Mouse (Mus musculus) lung, embryonic 16.5 days (tissue): ENCODE results near the gene Gucy1b2. TPM values are rescaled to one million over a fixed set of nuclear protein-coding genes. Genes with fewer than 3 reads are reported as not detected.

Experiments used
- ATAC-seq: fragments of 200-750 bp; cut with Nextera tagmentation; 2 replicates; pipeline ENCODE4 v1.8.0; 2017; ENCODE audit warnings: low read depth, mild to moderate bottlenecking, moderate library complexity
- H3K27ac ChIP-seq: fragments of 300-500 bp; sonication (generic); 2 replicates; pipeline ENCODE4 v1.5.1; 2014; ENCODE audit warnings: mild to moderate bottlenecking, control low read depth, low read length
- H3K27me3 ChIP-seq: fragments of 300-500 bp; sonication (generic); 2 replicates; pipeline ENCODE4 v1.6.1; 2014; ENCODE audit warnings: low read depth, low read length, mixed read lengths; ENCODE audit not compliant: control insufficient read depth, insufficient read depth
- H3K36me3 ChIP-seq: fragments of 300-500 bp; sonication (generic); 2 replicates; pipeline ENCODE4 v1.6.1; 2014; ENCODE audit warnings: low read length; ENCODE audit not compliant: control insufficient read depth, insufficient read depth
- H3K4me1 ChIP-seq: fragments of 300-500 bp; sonication (generic); replicated peaks from 2 replicates; pipeline ENCODE4 v1.6.1; 2014; ENCODE audit warnings: low read length, mixed read lengths; ENCODE audit not compliant: control insufficient read depth, insufficient read depth
- H3K4me2 ChIP-seq: fragments of 300-500 bp; sonication (generic); 2 replicates; pipeline ENCODE4 v1.6.1; 2014; ENCODE audit warnings: low read depth, low read length, control low read depth
- H3K4me3 ChIP-seq: fragments of 300-500 bp; sonication (generic); 2 replicates; pipeline ENCODE4 v1.5.1; 2014; ENCODE audit warnings: mild to moderate bottlenecking, low read length, control low read depth
- H3K9ac ChIP-seq: fragments of 300-500 bp; sonication (generic); 2 replicates; pipeline ENCODE4 v1.6.1; 2014; ENCODE audit warnings: low read length, control low read depth
- H3K9me3 ChIP-seq: fragments of 300-500 bp; sonication (generic); 2 replicates; pipeline ENCODE4 v1.6.1; 2016; ENCODE audit warnings: low read length; ENCODE audit not compliant: control insufficient read depth
- WGBS: fragments of 180-500 bp; shearing (Covaris S2); extraction: QIAGEN DNeasy Blood & Tissue Kit; methylation state at CpG from one replicate; pipeline ENCODE4 v1.1.7; 2014; 5-methylcytosine and 5-hydroxymethylcytosine counted together
- polyA plus RNA-seq: library from polyadenylated mRNA; unstranded; fragments of >200 nt; fragmentation: Nextera tagmentation; extraction: Ambion mirVana; gene quantifications from 2 replicates; pipeline ENCODE4 v1.2.1, GENCODE M21; 2015

The Gucy1b2 gene
- polyA plus RNA-seq, 1 experiment from 2014 or later: 0.31 TPM

DNA sequence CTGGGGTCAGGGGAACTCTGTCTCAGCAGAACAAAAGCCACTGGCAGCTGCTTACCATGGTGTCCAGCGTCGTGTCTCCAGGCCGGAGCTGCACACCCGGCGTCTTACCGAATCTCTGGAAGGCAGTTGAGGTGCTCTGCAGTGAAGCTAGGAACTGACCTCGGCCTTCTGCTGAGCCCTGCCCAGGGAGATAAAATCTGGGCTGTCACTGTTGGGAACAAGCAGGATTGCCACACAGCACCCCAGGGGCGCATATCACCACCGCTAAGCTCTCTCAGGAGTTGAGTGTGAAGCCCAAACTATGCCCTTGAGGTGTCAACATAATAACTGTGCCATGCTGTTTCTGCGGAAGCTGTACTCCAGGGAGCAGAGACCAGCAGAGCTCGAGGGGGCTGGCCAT lies 2.8 kb downstream of the Gucy1b2 start:
- Histone ChIP-seq H3K9ac (no peak overlapping the region), H3K9me3 (no peaks in the 10 kb centered on the region), H3K4me1 (peaks cover 12% of the 10 kb centered on the region; the same call in 1 of the 2 replicates), H3K36me3 (no peaks in the 10 kb centered on the region), H3K4me2 (no peak overlapping the region), H3K27ac (no peak overlapping the region), H3K27me3 (no peaks in the 10 kb centered on the region), H3K4me3 (no peak overlapping the region)
- ATAC-seq: no peak
- 72% methylated on average over 11 of the region's 11 CpGs for WGBS

DNA sequence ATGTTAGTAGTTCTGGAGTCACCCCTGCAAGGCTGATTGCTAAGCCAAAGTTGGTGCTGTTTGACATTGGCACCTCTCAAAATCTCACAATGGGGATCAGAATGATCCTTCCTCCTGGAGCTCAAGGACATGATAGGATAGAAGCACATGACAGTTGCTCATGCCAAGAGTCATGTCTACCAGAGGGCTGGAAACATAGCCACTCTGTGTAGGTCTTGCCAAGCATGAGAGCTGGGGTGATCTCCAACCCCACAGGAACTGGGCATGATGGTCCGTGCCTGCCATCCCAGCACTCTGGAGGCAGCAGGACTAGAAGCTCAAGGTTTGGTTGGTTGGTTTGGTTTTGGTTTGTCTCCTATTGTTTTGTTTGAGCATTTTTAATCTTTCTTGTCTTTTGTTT lies 5.4 kb downstream of the Gucy1b2 start:
- no peaks in the 10 kb centered on the region for H3K9me3 ChIP-seq
- no peaks in the 10 kb centered on the region for H3K36me3 ChIP-seq
- H3K9ac ChIP-seq: no peak overlapping the region
- H3K27ac ChIP-seq: no peak overlapping the region
- WGBS: 88% methylated on average over 1 of the region's 1 CpGs
- H3K4me1 ChIP-seq: peaks cover 15% of the 10 kb centered on the region; the same call in 1 of the 2 replicates
- ATAC-seq: no peak
- no peak overlapping the region for H3K4me3 ChIP-seq
- H3K4me2 ChIP-seq: no peak overlapping the region
- no peaks in the 10 kb centered on the region for H3K27me3 ChIP-seq

DNA sequence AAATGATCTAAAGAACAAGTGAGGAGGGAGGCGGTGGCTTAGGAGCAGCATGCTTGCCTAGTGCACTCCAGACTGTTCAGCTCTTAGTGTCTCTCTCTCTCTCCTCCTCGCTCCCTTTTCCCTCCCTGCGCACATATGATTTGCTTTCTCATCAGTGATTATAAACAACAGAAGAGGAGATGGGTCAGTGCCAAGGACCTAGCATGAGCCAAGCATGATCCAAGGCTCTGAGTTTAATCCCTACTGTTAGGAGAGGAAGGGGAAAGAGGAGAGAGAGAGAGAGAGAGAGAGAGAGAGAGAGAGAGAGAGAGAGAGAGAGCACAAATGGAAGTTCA lies 8.9 kb downstream of the Gucy1b2 start:
- Histone ChIP-seq H3K9me3 (no peaks in the 10 kb centered on the region), H3K27ac (no peak overlapping the region), H3K36me3 (no peaks in the 10 kb centered on the region), H3K27me3 (no peaks in the 10 kb centered on the region), H3K4me3 (no peak overlapping the region), H3K9ac (no peak overlapping the region), H3K4me1 (peaks cover 8% of the 10 kb centered on the region; the same call in 1 of the 2 replicates), H3K4me2 (no peak overlapping the region)
- ATAC-seq: peak; percentile 88
- WGBS: 51% methylated on average over 3 of the region's 3 CpGs

DNA sequence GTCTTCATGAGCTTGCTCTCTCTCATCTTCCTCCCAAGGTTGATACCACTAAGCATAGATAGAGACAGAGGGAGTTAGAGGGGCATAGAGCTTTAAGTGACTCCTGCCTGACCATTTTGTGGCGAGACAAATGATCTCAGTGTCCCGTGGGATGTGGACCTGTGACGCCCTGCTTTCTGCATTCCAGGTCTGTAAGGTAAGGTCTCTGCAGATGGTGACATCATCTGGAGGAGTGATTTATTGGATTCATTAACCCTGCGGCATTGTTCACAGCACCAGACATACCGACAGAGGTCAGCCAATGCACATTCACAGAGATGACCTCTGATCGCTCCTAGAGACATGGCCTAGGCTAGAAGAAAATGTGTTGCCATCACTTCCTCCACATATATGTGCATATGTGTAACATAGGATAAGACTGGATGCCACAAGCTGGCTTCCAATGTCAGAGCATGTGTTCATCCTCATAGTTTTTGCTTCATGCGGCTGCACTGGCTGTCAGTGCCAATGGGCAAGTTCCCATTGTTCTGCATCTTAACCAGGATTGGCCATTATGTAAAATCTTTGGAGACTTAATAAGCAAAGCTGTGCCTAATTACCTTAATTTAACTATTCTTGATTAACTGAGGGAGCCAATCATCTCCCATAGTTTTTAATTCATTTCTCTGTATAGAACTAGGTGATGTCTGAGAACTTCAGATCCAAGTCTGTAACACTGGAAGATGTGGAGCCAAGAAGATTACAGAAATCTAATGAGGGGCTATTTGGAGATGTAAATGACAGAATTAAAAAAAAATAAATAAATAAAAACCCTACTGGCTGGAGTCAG lies 9.5 kb downstream of the Gucy1b2 start:
- WGBS: 54% methylated on average over 7 of the region's 7 CpGs
- H3K27ac ChIP-seq: no peak overlapping the region
- H3K4me1 ChIP-seq: peaks cover 8% of the 10 kb centered on the region; the same call in 1 of the 2 replicates
- ATAC-seq: 0 out of 2 replicates have a peak, but pooled peaks have one; percentile 16
- no peaks in the 10 kb centered on the region for H3K36me3 ChIP-seq
- H3K4me3 ChIP-seq: no peak overlapping the region
- no peak overlapping the region for H3K4me2 ChIP-seq
- H3K9me3 ChIP-seq: no peaks in the 10 kb centered on the region
- H3K9ac ChIP-seq: no peak overlapping the region
- H3K27me3 ChIP-seq: no peaks in the 10 kb centered on the region

DNA sequence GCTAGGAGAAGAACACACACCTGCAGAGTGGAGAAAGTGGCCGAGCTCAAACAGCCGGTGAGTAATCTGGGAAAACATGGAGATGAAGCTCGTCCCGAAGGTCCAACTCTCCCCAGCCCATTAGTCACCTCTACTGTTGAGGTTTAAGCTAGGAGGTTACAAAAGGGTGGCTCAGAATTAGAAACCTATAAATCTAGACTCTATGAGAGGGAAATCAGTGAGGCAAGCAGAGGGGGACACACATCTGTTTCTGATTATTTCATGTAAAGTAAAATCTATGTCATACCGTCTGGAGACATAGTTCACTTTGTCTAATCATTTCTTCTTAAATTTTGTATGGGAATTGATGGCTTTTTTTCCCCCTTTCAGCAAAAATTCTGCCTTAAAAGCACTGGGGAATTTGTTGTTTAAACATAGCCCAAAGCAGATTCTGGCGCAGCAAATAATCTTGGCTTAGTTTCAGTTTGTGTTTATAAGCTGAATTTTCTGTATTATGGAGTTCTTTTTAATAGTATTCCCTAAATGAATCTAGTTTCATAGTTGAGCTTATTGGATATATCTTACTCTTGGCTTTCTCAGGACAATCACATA lies 12.2 kb downstream of the Gucy1b2 start:
- H3K9me3 ChIP-seq: no peaks in the 10 kb centered on the region
- H3K4me1 ChIP-seq: peaks cover 8% of the 10 kb centered on the region; the same call in 1 of the 2 replicates
- no peaks in the 10 kb centered on the region for H3K36me3 ChIP-seq
- 53% methylated on average over 6 of the region's 6 CpGs for WGBS
- H3K27ac ChIP-seq: no peak overlapping the region
- H3K27me3 ChIP-seq: no peaks in the 10 kb centered on the region
- H3K9ac ChIP-seq: no peak overlapping the region
- no peak overlapping the region for H3K4me3 ChIP-seq
- H3K4me2 ChIP-seq: no peak overlapping the region
- ATAC-seq: no peak

DNA sequence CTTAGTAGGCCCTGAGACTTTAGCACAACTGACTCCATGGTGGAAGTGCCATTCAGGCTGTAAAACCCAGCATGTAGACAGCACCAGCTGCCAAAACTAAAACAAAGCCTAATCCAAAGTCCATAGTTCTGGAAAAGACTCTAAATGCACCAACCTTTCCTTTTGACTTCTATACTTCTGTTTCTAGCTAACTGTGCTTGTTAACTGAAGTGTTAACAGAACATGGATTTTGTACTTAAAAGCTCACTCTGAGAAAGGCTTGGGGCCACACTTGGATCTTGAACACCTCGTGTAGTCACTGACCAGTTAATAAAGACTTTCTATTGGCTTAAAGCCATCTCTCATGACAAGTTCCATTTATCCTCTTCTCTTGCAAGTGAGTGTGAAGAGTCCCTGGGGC lies 13.1 kb downstream of the Gucy1b2 start:
- H3K4me3 ChIP-seq: no peak overlapping the region
- H3K36me3 ChIP-seq: no peaks in the 10 kb centered on the region
- ATAC-seq: no peak
- no peak overlapping the region for H3K27ac ChIP-seq
- H3K4me2 ChIP-seq: no peak overlapping the region
- WGBS: 44% methylated on average over 1 of the region's 1 CpGs
- H3K4me1 ChIP-seq: peaks cover 8% of the 10 kb centered on the region; the same call in 1 of the 2 replicates
- no peaks in the 10 kb centered on the region for H3K9me3 ChIP-seq
- H3K9ac ChIP-seq: no peak overlapping the region
- no peaks in the 10 kb centered on the region for H3K27me3 ChIP-seq

DNA sequence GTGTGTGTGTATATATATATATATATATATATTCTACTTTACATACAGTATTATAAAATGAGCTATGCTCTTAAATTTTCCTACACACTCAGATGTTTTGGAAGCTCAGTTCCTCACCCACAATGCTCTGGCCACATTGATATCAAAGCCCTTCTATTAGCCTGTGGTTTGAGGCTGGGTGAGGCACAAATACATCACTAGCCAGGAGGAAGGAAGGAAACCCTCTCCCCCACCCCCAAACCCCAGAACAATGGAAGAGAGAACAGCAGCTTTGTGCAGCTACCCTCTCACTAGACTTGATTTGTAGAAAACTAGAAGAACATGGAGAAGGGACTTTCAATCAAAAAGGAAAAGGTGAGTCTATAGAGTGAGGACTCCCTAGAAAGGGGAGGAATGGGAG lies 16.1 kb downstream of the Gucy1b2 start:
- Histone ChIP-seq H3K4me1 (peaks cover 2% of the 10 kb centered on the region; the same call in 1 of the 2 replicates), H3K4me3 (no peak overlapping the region), H3K27me3 (no peaks in the 10 kb centered on the region), H3K9me3 (no peaks in the 10 kb centered on the region), H3K4me2 (no peak overlapping the region), H3K36me3 (no peaks in the 10 kb centered on the region), H3K9ac (no peak overlapping the region), H3K27ac (no peak overlapping the region)
- ATAC-seq: no peak

DNA sequence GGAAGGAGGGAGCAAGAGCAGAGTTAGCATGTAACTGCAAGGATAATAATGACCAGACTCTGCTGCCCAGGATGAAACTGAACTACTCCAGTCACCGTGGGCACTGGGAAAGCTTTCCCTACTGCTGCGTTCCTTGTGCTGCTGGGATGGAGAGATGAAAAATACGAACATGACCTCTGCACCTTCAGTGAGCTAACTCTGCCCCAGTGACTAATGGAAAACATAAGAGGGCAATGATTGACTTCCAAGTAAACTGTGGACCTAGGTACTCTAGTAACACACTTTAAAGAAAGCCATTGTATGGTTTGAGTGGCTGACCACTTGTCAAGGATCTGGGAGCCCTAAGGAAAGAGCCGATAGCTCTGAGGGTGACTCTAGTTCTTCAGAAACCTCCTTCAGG lies 17.9 kb downstream of the Gucy1b2 start:
- Histone ChIP-seq H3K27ac (no peak overlapping the region), H3K27me3 (no peaks in the 10 kb centered on the region), H3K4me1 (no peaks in the 10 kb centered on the region), H3K4me2 (no peak overlapping the region), H3K36me3 (no peaks in the 10 kb centered on the region), H3K4me3 (no peak overlapping the region), H3K9me3 (no peaks in the 10 kb centered on the region), H3K9ac (no peak overlapping the region)
- no peak for ATAC-seq
- WGBS: 59% methylated on average over 4 of the region's 4 CpGs

DNA sequence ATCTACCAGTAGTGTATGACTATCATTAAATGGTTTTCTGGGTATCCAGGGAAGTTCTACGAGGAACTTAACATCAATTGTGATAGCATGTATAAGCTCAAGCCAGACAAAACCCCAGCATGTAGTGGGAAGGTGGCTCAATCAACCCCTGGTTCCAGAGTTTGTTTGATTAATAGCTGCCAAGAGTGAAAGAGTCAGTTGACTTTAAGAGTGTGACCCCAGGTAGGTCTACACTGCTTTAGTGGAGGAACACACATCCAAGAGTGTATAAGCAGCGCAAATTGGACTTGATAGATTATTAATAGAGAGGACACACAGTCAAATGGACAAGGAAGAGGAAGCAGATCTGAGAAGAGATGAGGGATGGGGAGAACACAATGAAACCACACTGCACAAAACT lies 18.3 kb downstream of the Gucy1b2 start:
- no peaks in the 10 kb centered on the region for H3K36me3 ChIP-seq

More for the DNA sequence above, 18.3 kb downstream of the Gucy1b2 start:
- Histone ChIP-seq H3K9ac (no peak overlapping the region), H3K4me1 (no peaks in the 10 kb centered on the region), H3K4me3 (no peak overlapping the region), H3K27me3 (no peaks in the 10 kb centered on the region), H3K27ac (no peak overlapping the region), H3K4me2 (no peak overlapping the region), H3K9me3 (no peaks in the 10 kb centered on the region)
- ATAC-seq: no peak
- 79% methylated on average over 2 of the region's 2 CpGs for WGBS
